ENCODE assay signal across 1 mouse cellular context in genomic region chr8:70752000-70752764, GRCm38 (mm10).
A peak's percentile ranks its signal among the peaks of the same experiment; 100 is the strongest.
TF ChIP-seq lines count a peak whose summit lies in the region.

No protein-coding gene starts in this region.

TF ChIP-seq in CH12.LX, 34 proteins besides CTCF, POLR2A, EP300 and RAD21 (continued from another document):
- TF ChIP-seq NELFE (IDR thresholded peaks at IDR 0.05; ENCODE audit: low read depth, low read length) (no peak), ZC3H11A (IDR thresholded peaks at IDR 0.05; ENCODE audit: low read depth, low read length) (peak; percentile 32; the same call in 1 of the 2 replicates), ELF1 (IDR thresholded peaks at IDR 0.05; ENCODE audit: low read depth, low read length) (no peak), MYC (IDR thresholded peaks at IDR 0.05; ENCODE audit: low read depth, low read length) (no peak), RCOR1 (conservative IDR thresholded peaks at IDR 0.05; ENCODE audit: low read depth, low read length) (no peak), MEF2A (IDR thresholded peaks at IDR 0.05; ENCODE audit: borderline replicate concordance, low read depth, low read length) (no peak)
